Mouse (Mus musculus): Measurements from ENCODE around the gene Rnf135. TPM values are rescaled to one million over a fixed set of nuclear protein-coding genes. Genes with fewer than 3 reads are reported as not detected.

The Rnf135 gene
- polyA plus RNA-seq, 1 experiment = 0.03 TPM

DNA sequence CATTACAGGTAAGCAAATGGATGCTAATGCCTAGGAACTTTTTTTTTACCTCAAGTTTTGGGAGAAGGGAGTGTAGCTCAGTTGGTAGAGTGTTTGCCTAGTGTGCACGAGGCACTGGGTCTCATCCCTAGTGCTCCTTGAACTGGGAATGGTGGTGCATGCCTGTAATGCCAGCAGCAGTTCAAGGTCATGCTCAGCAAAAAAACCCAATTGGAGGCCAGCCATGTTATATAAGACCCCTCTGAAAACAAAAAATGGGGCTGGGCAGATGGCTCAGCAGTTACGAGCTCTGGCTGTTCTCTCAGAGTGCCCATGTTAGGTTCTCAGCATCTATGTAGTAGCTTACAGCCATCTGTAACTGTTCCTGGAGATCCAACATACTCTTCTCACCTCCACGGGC lies 64.9 kb downstream of the Rnf135 start:
- peaks cover 56% of the 10 kb centered on the region for H3K36me3 ChIP-seq (ENCODE audit: control insufficient read depth)
- H3K9me3 ChIP-seq (ENCODE audit: control insufficient read depth, low read length) = no peaks in the 10 kb centered on the region
- TF ChIP-seq GATA1 (IDR thresholded peaks at IDR 0.05; ENCODE audit: low read length) = no peak
- no peak for TF ChIP-seq TAL1 (IDR thresholded peaks at IDR 0.05; ENCODE audit: low read length)

More for the DNA sequence above, 64.9 kb downstream of the Rnf135 start:
- Histone ChIP-seq H3K4me3 (replicated peaks) (no peak overlapping the region), H3K27me3 (ENCODE audit: control insufficient read depth) (no peaks in the 10 kb centered on the region), H3K4me1 (ENCODE audit: control insufficient read depth) (no peaks in the 10 kb centered on the region)

Other genes with a start within 250 kb of the Rnf135 start
- gene Utp6, start 221.5 kb upstream of the Rnf135 start, polyA plus RNA-seq (2012) = 0.19 and 0.37 TPM in 2 replicates
- 0.95 and 1.1 TPM in 2 replicates for gene Suz12, start 190.7 kb upstream of the Rnf135 start, polyA plus RNA-seq (2012)
- 4.8 TPM in 2 replicates for gene Crlf3, start 102.9 kb upstream of the Rnf135 start, polyA plus RNA-seq (2012)
- gene Atad5, start 94.5 kb upstream of the Rnf135 start, polyA plus RNA-seq (2012) = 0.20 and 0.47 TPM in 2 replicates
- not detected in 2 replicates for gene Tefm, start 41.7 kb upstream of the Rnf135 start, polyA plus RNA-seq (2012)
- gene Adap2, start 29.7 kb upstream of the Rnf135 start, polyA plus RNA-seq (2012) = not detected in 2 replicates
- gene Rhot1, start 25.2 kb downstream of the Rnf135 start, polyA plus RNA-seq (2012) = 0.09 and 0.19 TPM in 2 replicates
- not detected in 2 replicates for gene Rhbdl3, start 117.1 kb downstream of the Rnf135 start, polyA plus RNA-seq (2012)
- 0.15 and 0.29 TPM in 2 replicates for gene 5730455P16Rik, start 194.2 kb downstream of the Rnf135 start, polyA plus RNA-seq (2012)
- gene Zfp207, start 199.4 kb downstream of the Rnf135 start, polyA plus RNA-seq (2012) = 1.5 and 3.7 TPM in 2 replicates
- 4.0 and 5.0 TPM in 2 replicates for gene Psmd11, start 244.8 kb downstream of the Rnf135 start, polyA plus RNA-seq (2012)